Mouse (Mus musculus) lung, postnatal 0 days (tissue): ENCODE results near the gene Man1a. TPM values are rescaled to one million over a fixed set of nuclear protein-coding genes. Genes with fewer than 3 reads are reported as not detected.
A peak's percentile ranks its signal among the peaks of the same experiment; 100 is the strongest.

Source experiments
- ATAC-seq: fragments of 200-750 bp; cut with Nextera tagmentation; 2 replicates; pipeline ENCODE4 v1.8.0; 2017; ENCODE audit warnings: moderate library complexity
- DNase-seq: peaks from one replicate; pipeline ENCODE4 v3.0.0-alpha.2; 2016; ENCODE audit warnings: low spot score
- H3K27ac ChIP-seq: fragments of 300-500 bp; sonication (generic); 2 replicates; pipeline ENCODE4 v1.5.1; 2014; ENCODE audit warnings: antibody characterized with exemption, mild to moderate bottlenecking, low read length, mixed read lengths
- H3K27me3 ChIP-seq: fragments of 300-500 bp; sonication (generic); replicated peaks from 2 replicates; pipeline ENCODE4 v1.6.1; 2014; ENCODE audit warnings: low read length, mixed read lengths; ENCODE audit not compliant: insufficient read depth
- H3K36me3 ChIP-seq: fragments of 300-500 bp; sonication (generic); 2 replicates; pipeline ENCODE4 v1.6.1; 2014; ENCODE audit warnings: low read length, mixed read lengths; ENCODE audit not compliant: insufficient read depth
- H3K4me1 ChIP-seq: fragments of 300-500 bp; sonication (generic); 2 replicates; pipeline ENCODE4 v1.6.1; 2014; ENCODE audit warnings: antibody characterized with exemption, low read depth, low read length, mixed read lengths; ENCODE audit not compliant: insufficient read depth
- H3K4me2 ChIP-seq: fragments of 300-500 bp; sonication (generic); replicated peaks from 2 replicates; pipeline ENCODE4 v1.6.1; 2014; ENCODE audit warnings: low read depth, mild to moderate bottlenecking, low read length, moderate library complexity, mixed read lengths
- H3K4me3 ChIP-seq: fragments of 300-500 bp; sonication (generic); 2 replicates; pipeline ENCODE4 v1.5.1; 2014; ENCODE audit warnings: low read depth, low read length
- H3K9ac ChIP-seq: fragments of 300-500 bp; sonication (generic); replicated peaks from 2 replicates; pipeline ENCODE4 v1.6.1; 2014; ENCODE audit warnings: low read depth, mild to moderate bottlenecking
- H3K9me3 ChIP-seq: fragments of 300-500 bp; sonication (generic); 2 replicates; pipeline ENCODE4 v1.6.1; 2016; ENCODE audit warnings: low read length, mixed read lengths
- CTCF ChIP-seq: IDR thresholded peaks from 2 replicates; pipeline ENCODE4 v1.5.1; 2016; ENCODE audit warnings: antibody characterized with exemption, mild to moderate bottlenecking
- EP300 ChIP-seq: IDR thresholded peaks from 2 replicates; pipeline ENCODE4 v1.6.1; 2016; ENCODE audit warnings: antibody characterized with exemption, mild to moderate bottlenecking, control low read depth
- WGBS: fragments of 180-500 bp; shearing (Covaris S2); extraction: QIAGEN DNeasy Blood & Tissue Kit; methylation state at CpG from one replicate; pipeline ENCODE4 v1.1.7; 2014; 5-methylcytosine and 5-hydroxymethylcytosine counted together
- polyA plus RNA-seq: library from polyadenylated mRNA; unstranded; fragments of >200 nt; fragmentation: Nextera tagmentation; extraction: Ambion mirVana; gene quantifications from 2 replicates; pipeline ENCODE4 v1.2.1, GENCODE M21; 2015

Gene Man1a
- polyA plus RNA-seq, 1 experiment from 2014 or later: 6.6 TPM

DNA sequence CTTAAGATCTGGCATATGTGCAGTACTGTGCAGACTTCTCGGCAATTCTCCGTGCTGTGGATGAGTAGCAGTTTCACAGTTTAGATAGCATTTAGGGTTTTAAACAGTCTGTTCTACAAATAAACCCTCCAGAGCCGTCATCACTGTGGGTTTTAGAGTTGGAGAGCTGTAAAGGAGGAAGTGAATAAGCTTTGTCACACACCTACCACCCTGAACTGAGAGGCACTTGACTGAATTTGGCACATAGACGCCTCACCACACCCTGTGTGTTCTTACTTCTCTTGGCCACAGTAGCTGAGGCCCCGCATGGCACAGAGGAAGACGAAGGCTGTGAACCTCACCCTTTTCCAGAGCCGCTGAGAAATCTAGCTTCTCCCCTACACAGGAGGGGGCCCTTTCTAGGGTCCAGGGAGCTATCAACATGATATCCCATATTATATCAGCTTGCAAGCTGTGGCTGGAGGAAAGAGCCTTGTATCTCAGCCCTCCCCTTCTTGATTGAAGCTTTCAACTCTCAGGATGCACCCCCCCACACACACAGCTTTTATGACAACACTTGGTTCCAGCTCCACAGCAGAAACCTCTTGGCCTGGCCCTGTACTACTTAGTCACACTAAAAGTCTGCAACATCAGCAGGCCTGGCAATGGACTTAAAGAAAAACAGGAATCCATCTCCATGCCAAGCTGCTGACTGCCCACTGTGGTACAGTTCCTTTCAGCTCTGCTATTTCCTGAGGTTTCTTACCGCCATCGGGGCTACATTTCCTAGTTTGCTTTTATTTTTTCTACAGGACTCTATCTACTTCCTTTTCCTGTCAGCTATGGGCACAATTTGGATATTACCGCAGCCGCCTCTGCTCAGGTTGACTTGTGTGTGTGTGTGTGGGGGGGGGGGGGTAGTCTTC is 35.9 kb downstream of the Man1a start:
- ATAC-seq (peak; percentile 92), DNase-seq (peak; percentile 75)
- 48% methylated on average over 11 of the region's 11 CpGs for WGBS
- Histone ChIP-seq H3K9ac (no peak overlapping the region), H3K4me2 (0 out of 2 replicates have a peak overlapping the region, but pooled peaks have one; percentile 23), H3K36me3 (no peaks in the 10 kb centered on the region), H3K27ac (peak overlapping the region; percentile 33), H3K27me3 (no peaks in the 10 kb centered on the region), H3K4me3 (no peak overlapping the region), H3K4me1 (no peaks in the 10 kb centered on the region), H3K9me3 (no peaks in the 10 kb centered on the region)
- TF ChIP-seq CTCF (no peak), EP300 (peak; percentile 13; the same call in 1 of the 2 replicates)

DNA sequence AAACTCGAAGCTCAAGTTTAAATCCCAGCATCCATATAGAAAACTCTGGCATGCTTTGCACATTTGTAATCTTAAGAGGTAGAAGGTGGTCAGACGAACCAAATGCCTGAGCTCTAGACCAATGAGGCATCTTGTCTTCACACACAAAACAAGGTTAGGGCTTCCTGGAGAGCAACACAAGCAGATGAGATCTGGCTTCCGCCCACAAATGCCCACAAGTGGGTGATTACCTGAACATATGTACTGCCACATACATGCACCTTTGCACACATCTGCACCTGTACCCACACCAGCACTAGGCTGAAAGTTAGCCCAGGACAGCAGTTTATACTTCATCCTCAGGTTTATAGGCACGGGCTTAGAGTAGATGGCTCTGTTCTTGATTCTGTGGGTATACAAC is 36.7 kb downstream of the Man1a start:
- Histone ChIP-seq H3K4me2 (0 out of 2 replicates have a peak overlapping the region, but pooled peaks have one; percentile 23), H3K4me3 (no peak overlapping the region), H3K9ac (no peak overlapping the region), H3K4me1 (no peaks in the 10 kb centered on the region), H3K27me3 (no peaks in the 10 kb centered on the region), H3K9me3 (no peaks in the 10 kb centered on the region), H3K36me3 (no peaks in the 10 kb centered on the region), H3K27ac (peak overlapping the region; percentile 33; the same call in 1 of the 2 replicates)
- TF ChIP-seq CTCF (no peak), EP300 (no peak)
- ATAC-seq (peak; percentile 20), DNase-seq (no peak)
- 77% methylated on average over 4 of the region's 4 CpGs for WGBS

DNA sequence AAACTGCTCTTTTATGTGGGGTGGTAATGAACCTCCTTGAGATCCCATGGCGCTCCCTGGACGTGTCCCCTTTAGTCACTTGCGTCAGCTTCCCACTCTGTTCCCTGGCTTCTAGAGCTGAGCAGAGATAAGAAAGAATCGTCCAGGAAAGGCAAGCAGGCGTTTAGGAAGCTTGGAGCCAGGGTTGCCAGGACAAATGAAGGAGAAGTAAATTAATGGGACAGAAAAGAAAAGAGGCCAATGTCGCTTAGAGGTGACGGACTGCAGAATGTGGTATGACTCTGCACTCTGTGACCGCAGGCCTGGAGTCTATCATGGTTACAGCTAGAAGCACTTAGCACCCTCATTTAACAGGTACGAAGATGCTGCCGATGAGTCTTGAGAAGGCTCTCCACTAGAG is 37.7 kb downstream of the Man1a start:
- no peak for ATAC-seq
- Histone ChIP-seq H3K9ac (no peak overlapping the region), H3K4me1 (no peaks in the 10 kb centered on the region), H3K4me2 (no peak overlapping the region), H3K27me3 (no peaks in the 10 kb centered on the region), H3K9me3 (no peaks in the 10 kb centered on the region), H3K4me3 (no peak overlapping the region), H3K27ac (no peak overlapping the region), H3K36me3 (no peaks in the 10 kb centered on the region)
- 69% methylated on average over 10 of the region's 10 CpGs for WGBS
- DNase-seq: no peak
- no peak for TF ChIP-seq CTCF
- TF ChIP-seq EP300: no peak

DNA sequence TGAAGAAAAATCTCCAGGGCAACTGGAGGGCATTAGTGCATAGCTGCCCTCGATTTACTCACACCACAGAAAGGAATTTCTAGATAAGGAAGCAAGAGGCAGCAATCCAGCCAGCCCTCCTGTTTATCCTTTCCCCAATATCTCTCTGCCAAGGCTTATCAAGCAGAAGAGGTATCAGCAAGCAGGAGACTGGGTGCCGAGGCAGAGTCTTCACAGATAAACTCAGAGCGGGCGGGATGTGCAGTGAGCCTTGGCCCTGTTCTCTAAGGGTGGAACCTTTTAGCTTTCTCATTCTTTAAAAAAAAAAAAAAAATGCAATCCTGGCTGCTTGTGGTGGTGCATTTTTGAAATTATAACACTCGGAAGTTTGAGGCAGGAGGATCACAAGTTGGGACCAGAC is 38.2 kb downstream of the Man1a start:
- 39% methylated on average over 5 of the region's 5 CpGs for whole genome bisulfite sequencing
- H3K9me3 ChIP-seq: no peaks in the 10 kb centered on the region
- H3K4me2 ChIP-seq: no peak overlapping the region
- H3K4me3 ChIP-seq: no peak overlapping the region
- H3K36me3 ChIP-seq: no peaks in the 10 kb centered on the region
- H3K4me1 ChIP-seq: no peaks in the 10 kb centered on the region
- H3K9ac ChIP-seq: no peak overlapping the region
- no peaks in the 10 kb centered on the region for H3K27me3 ChIP-seq
- DNase-seq (no peak), ATAC-seq (no peak)
- no peak for TF ChIP-seq EP300
- no peak for TF ChIP-seq CTCF
- no peak overlapping the region for H3K27ac ChIP-seq

DNA sequence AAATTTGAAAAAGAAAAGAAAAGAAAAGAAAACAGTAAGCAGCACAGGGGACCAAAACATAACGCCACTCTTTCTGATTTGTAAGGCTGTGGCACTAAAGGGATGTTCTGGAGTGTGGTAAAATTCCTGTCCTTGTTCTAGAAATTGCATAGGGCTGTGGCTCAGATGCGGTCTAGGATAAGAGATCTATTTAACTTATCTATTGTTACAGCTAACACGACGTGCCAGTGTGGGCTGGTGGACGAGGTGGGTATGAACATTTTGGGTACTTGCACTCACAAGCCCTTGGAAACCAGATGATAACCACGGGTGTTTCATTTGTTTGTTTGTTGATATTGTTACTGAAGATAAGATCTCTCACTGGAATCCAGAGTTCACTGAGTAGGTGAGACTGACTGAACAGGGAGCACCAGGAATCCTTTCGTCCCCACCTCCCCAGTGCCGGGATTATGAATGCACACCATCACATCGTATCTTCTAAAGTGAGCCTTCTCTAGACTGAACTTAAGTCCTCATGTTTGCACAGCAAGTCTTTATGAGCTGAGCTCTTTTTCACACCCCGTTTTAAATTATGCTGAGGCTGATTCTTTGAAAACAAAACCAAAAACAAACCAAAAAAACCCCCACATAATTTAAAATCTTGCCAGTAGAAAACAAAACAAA is 38.9 kb downstream of the Man1a start:
- no peaks in the 10 kb centered on the region for H3K9me3 ChIP-seq
- WGBS: 68% methylated on average over 10 of the region's 10 CpGs

DNA sequence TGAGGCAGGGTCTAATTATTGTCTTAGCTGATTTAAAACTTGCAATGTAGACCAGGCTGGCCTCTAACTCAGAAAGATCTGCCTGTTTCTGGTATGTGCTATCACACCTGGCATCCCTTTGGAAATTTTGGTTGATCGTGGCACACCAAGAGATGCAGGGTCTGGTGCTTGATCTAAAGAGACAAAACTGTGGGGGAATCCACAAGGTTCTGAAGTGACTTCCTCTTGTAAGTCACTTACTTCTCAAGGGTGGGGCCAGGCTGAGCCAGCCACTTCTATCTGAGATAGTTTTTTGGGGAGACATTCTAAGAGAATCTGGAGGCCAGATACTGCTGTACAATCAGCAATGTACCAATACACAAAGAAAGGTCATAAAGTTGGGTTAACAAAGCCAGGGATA is 40.8 kb downstream of the Man1a start:
- no peaks in the 10 kb centered on the region for H3K36me3 ChIP-seq
- H3K9me3 ChIP-seq: no peaks in the 10 kb centered on the region
- 84% methylated on average over 1 of the region's 1 CpGs for WGBS
- H3K27me3 ChIP-seq: no peaks in the 10 kb centered on the region
- H3K9ac ChIP-seq: no peak overlapping the region
- H3K27ac ChIP-seq: no peak overlapping the region
- no peaks in the 10 kb centered on the region for H3K4me1 ChIP-seq
- TF ChIP-seq CTCF (no peak), EP300 (no peak)
- no peak overlapping the region for H3K4me2 ChIP-seq
- ATAC-seq: no peak
- no peak overlapping the region for H3K4me3 ChIP-seq
- DNase-seq: no peak

More for the DNA sequence above, 38.9 kb downstream of the Man1a start:
- Histone ChIP-seq H3K4me3 (no peak overlapping the region), H3K4me1 (no peaks in the 10 kb centered on the region), H3K27me3 (no peaks in the 10 kb centered on the region), H3K9ac (no peak overlapping the region), H3K4me2 (no peak overlapping the region), H3K27ac (no peak overlapping the region), H3K36me3 (no peaks in the 10 kb centered on the region)
- DNase-seq: no peak
- TF ChIP-seq EP300 (no peak), CTCF (no peak)
- no peak for ATAC-seq
